Mouse (Mus musculus) heart, embryonic 12.5 days (tissue): Measurements from ENCODE around the gene Gm20388. TPM values are rescaled to one million over a fixed set of nuclear protein-coding genes. Genes with fewer than 3 reads are reported as not detected.

Experiments
- ATAC-seq: fragments of 200-750 bp; cut with Nextera tagmentation; 2 replicates; pipeline ENCODE4 v1.8.0; 2017; ENCODE audit warnings: moderate TSS enrichment, moderate library complexity; ENCODE audit not compliant: insufficient number of reproducible peaks, low FRiP score
- H3K27ac ChIP-seq: fragments of 300-500 bp; sonication (generic); 2 replicates; pipeline ENCODE4 v1.5.1; 2016; ENCODE audit warnings: mild to moderate bottlenecking, moderate library complexity; ENCODE audit not compliant: poor library complexity, severe bottlenecking
- H3K27me3 ChIP-seq: fragments of 300-500 bp; sonication (generic); replicated peaks from 2 replicates; pipeline ENCODE4 v1.6.1; 2016; ENCODE audit warnings: mild to moderate bottlenecking, moderate library complexity
- H3K36me3 ChIP-seq: fragments of 300-500 bp; sonication (generic); 2 replicates; pipeline ENCODE4 v1.6.1; 2016; ENCODE audit warnings: mild to moderate bottlenecking, moderate library complexity
- H3K4me1 ChIP-seq: fragments of 300-500 bp; sonication (generic); replicated peaks from 2 replicates; pipeline ENCODE4 v1.6.1; 2016; ENCODE audit warnings: mild to moderate bottlenecking
- H3K4me2 ChIP-seq: fragments of 300-500 bp; sonication (generic); 2 replicates; pipeline ENCODE4 v1.6.1; 2016; ENCODE audit warnings: mild to moderate bottlenecking, moderate library complexity
- H3K4me3 ChIP-seq: fragments of 300-500 bp; sonication (generic); 2 replicates; pipeline ENCODE4 v1.5.1; 2016; ENCODE audit warnings: mild to moderate bottlenecking
- H3K9ac ChIP-seq: fragments of 300-500 bp; sonication (generic); 2 replicates; pipeline ENCODE4 v1.6.1; 2016; ENCODE audit warnings: mild to moderate bottlenecking, moderate library complexity
- H3K9me3 ChIP-seq: fragments of 300-500 bp; sonication (generic); replicated peaks from 2 replicates; pipeline ENCODE4 v1.6.1; 2016; ENCODE audit warnings: mild to moderate bottlenecking, moderate library complexity
- WGBS: fragments of 180-500 bp; shearing (Covaris S2); methylation state at CpG from one replicate; pipeline ENCODE4 v1.1.7; 2016; 5-methylcytosine and 5-hydroxymethylcytosine counted together
- polyA plus RNA-seq: library from polyadenylated mRNA; unstranded; fragments of >200 nt; fragmentation: Nextera tagmentation; extraction: Ambion mirVana; gene quantifications from 2 replicates; pipeline ENCODE4 v1.2.1, GENCODE M21; 2016

The Gm20388 gene
- polyA plus RNA-seq, 1 experiment from 2014 or later, result not detected

DNA sequence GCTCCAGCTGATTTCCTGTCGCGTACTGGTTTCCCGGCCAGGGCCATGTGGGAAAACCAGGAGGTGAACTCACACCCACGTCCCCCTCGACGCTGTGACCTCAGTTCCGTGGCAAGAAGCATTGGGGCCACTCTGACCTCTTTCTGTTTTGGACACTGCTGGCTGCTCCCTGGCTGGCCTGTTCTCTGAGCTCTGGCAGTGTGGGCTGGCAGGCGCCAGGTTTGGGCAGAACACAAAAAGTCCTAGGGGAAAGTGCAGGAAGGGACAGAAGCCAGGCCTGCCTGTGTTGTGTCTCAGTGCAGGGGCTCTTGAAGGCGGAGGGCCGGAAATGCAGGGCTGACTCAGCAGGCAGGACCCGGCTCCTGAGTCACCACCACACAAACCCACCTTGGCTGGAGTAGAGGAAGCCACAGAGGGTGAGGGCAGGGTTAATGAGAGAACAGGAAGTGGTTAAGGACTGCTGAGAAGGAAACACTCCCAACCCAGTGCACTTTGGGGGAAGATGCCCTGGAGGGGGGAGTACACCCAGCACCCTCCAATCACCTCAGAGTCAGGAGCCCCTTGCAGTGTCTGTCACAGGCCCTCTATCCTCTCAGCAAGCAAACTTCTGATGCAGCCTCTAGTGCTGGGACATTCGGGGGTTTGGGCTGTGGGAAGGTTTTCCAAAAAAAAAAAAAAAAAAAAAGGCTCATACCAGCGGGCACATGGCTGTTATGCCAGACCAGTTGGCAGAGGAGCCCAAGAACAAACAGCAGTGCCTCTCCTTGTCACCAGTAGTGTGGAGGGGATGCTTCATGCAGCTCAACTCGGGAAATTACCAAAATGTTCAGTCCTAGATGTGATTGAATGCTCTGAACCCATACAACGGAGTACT, 1277.1 kb downstream of the Gm20388 start:
- ATAC-seq, result peak; percentile 62; the same call in 1 of the 2 replicates
- Histone ChIP-seq H3K4me1 (peaks cover 24% of the 10 kb centered on the region), H3K27ac (peak overlapping the region; percentile 50), H3K27me3 (peaks cover 3% of the 10 kb centered on the region; the same call in 1 of the 2 replicates), H3K9me3 (peaks cover 5% of the 10 kb centered on the region; the same call in 1 of the 2 replicates), H3K4me3 (no peak overlapping the region), H3K4me2 (no peak overlapping the region), H3K9ac (no peak overlapping the region; the same call in 1 of the 2 replicates), H3K36me3 (no peaks in the 10 kb centered on the region)
- WGBS, result 56% methylated on average over 15 of the region's 15 CpGs

DNA sequence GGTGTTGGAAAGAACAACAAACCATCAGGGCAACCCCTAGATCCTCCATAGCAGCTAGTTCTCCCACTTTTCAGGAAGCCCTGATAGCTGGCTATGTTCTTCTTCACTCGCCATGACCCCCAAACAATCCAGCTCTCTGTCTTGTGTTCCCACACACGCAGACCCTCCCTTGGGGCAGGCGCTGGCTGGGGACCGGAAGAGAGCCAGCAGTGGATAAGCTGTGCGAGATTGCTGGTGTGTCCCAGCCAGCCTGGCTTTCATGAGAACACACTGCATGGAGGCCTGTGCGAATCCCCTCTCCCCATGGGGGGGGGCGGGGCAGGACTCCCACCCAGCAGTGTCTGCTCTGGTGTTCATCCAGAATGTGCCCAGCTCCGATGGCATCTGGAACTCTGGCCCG, 1278.4 kb downstream of the Gm20388 start:
- no peak overlapping the region for H3K4me3 ChIP-seq
- peak overlapping the region; percentile 28; the same call in 1 of the 2 replicates for H3K4me2 ChIP-seq
- peaks cover 10% of the 10 kb centered on the region; the same call in 1 of the 2 replicates for H3K27me3 ChIP-seq
- 0 out of 2 replicates have a peak overlapping the region, but pooled peaks have one; percentile 5 for H3K27ac ChIP-seq
- H3K4me1 ChIP-seq, result peaks cover 24% of the 10 kb centered on the region
- peak; percentile 44; the same call in 1 of the 2 replicates for ATAC-seq
- H3K9ac ChIP-seq, result no peak overlapping the region
- 34% methylated on average over 9 of the region's 9 CpGs for WGBS
- H3K9me3 ChIP-seq, result peaks cover 5% of the 10 kb centered on the region; the same call in 1 of the 2 replicates
- no peaks in the 10 kb centered on the region for H3K36me3 ChIP-seq

DNA sequence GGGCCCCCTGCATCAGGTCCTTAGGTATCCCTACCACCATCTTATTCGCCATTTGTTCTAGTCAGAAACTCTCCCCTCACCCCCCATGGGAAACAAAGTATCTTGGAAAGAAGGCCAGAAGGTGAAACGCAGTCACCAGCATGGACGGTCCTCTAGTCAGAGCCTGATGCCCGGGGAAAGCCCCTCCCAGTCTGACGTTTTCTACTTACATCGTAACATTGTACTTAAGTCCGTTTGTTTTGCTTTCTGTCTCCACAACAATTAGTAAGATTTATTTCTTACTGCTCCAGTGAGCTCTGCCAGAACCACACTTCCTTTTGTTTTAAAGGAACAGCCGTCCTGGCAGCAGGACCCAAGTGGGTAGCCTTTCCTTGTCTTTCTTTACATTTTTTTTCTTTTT, 1281.8 kb downstream of the Gm20388 start:
- peaks cover 10% of the 10 kb centered on the region; the same call in 1 of the 2 replicates for H3K27me3 ChIP-seq
- H3K4me1 ChIP-seq, result peaks cover 18% of the 10 kb centered on the region
- no peak for ATAC-seq
- no peaks in the 10 kb centered on the region for H3K36me3 ChIP-seq
- H3K4me2 ChIP-seq, result no peak overlapping the region
- 63% methylated on average over 8 of the region's 8 CpGs for WGBS
- H3K4me3 ChIP-seq, result no peak overlapping the region
- no peak overlapping the region for H3K9ac ChIP-seq
- H3K9me3 ChIP-seq, result no peaks in the 10 kb centered on the region
- H3K27ac ChIP-seq, result no peak overlapping the region

DNA sequence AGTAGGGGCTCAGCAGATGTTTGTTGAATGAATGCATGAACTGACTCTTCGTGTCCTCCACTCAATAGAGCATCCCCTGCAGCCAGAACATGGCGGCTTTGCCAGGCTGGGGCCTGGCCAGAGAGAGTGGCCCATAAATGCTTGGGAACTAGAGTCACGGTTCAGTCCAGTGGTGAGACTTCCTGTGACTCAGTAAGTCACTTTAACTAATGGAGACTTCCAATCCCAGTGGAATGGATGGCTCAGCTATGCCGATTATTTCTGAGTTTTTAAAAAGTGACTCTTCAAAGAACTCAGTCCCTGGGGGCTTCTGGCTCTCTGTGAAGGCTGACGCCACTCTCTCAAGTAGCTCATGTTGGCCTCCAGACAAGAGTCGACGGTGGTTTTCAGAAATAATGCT, 1285.3 kb downstream of the Gm20388 start:
- Histone ChIP-seq H3K9ac (no peak overlapping the region), H3K27me3 (peaks cover 7% of the 10 kb centered on the region; the same call in 1 of the 2 replicates), H3K27ac (no peak overlapping the region), H3K4me2 (no peak overlapping the region), H3K4me1 (peaks cover 24% of the 10 kb centered on the region), H3K9me3 (no peaks in the 10 kb centered on the region), H3K36me3 (no peaks in the 10 kb centered on the region), H3K4me3 (no peak overlapping the region)
- no peak for ATAC-seq
- 73% methylated on average over 7 of the region's 7 CpGs for WGBS

DNA sequence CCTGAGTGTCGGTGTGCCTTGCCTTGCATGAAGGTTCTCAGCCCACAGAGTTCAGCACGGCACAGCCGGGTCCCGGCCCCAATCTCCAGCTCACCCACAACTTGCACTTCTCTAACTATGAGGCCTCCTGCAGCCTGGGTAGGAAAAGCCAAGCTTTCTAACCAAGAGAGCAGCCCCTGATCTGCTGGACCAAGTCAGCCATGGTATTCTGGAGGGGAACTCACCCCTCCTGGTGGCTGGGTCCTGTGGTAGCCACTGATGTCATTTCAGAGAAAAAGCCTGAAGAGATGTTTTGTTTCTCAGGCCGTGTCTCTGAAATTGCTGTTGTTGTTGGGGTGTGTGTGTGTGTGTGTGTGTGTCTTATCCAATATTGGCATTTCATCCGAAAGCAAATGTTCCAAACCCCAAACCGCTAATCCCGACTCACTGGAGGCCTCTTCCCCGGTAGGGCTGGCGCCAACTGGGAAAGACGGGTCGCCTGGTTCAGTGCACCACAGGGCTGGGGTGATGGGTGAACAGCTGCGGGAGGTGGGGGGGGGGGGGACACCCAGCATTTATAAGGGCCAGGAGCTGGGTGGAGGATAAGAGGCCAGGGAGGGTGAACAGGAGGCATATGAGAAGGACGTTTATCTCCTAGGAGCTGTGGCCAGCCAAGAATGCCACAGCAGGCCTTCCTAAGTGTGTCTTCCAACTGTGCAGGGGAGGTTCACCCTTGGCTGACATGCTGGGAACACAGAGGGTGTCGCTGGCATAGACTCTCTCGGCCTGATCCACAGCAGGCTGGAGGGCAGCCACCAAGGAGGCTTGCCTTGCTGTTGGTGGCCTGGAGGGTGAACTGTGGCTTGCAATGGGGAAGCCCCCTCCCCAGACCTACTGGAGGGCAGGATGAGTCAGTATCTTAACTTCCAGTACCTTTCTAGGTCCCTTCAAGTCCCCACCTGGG, 1286.4 kb downstream of the Gm20388 start:
- Histone ChIP-seq H3K4me2 (no peak overlapping the region), H3K27me3 (peaks cover 7% of the 10 kb centered on the region; the same call in 1 of the 2 replicates), H3K36me3 (no peaks in the 10 kb centered on the region), H3K9me3 (no peaks in the 10 kb centered on the region), H3K9ac (no peak overlapping the region), H3K4me3 (no peak overlapping the region), H3K27ac (no peak overlapping the region), H3K4me1 (peaks cover 32% of the 10 kb centered on the region)
- WGBS, result 81% methylated on average over 16 of the region's 16 CpGs
- no peak for ATAC-seq

DNA sequence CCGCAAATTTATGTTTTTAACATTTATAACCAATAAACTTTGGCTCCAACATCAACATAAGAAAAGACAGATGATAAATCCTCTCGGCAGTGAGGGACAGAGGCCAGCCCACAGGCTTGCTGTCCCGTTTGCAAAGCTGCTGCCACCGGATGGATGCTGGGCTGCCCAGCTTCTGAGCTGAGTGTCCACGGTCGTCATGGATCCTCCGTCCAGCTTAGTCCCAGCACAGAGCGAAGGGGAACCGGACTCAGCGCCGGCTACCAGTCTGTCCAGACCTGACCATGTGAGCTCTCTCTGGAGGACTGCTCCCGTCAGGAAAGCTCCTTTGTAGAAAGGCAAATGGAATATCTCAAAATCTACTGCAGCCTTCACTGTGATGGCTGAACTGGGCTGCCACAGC, 1289.4 kb downstream of the Gm20388 start:
- 39% methylated on average over 12 of the region's 12 CpGs for WGBS
- ATAC-seq, result no peak
- H3K27ac ChIP-seq, result peak overlapping the region; percentile 49; the same call in 1 of the 2 replicates
- no peaks in the 10 kb centered on the region for H3K9me3 ChIP-seq
- H3K27me3 ChIP-seq, result no peaks in the 10 kb centered on the region
- H3K9ac ChIP-seq, result no peak overlapping the region
- H3K4me2 ChIP-seq, result no peak overlapping the region
- no peaks in the 10 kb centered on the region for H3K36me3 ChIP-seq
- no peak overlapping the region for H3K4me3 ChIP-seq
- H3K4me1 ChIP-seq, result peaks cover 32% of the 10 kb centered on the region

DNA sequence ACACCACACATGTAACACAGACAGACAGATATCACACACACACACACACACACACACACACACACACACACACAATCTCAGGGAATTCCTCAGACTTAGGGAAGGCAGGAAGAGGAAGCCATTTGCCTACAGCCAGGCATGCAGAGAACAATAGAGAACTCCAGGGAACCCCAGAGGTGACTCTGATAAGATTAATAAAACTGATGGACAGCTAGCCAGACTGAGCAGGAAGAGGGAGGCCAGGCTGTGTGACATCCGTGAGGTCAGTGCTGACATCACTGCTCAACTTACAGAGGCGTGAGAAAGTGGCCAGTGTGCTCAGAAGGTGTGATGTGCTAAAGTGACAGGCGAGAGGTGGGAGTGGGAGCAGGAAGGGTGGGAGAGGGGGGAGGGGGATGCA, 1290.3 kb downstream of the Gm20388 start:
- Histone ChIP-seq H3K9me3 (no peaks in the 10 kb centered on the region), H3K4me2 (no peak overlapping the region), H3K36me3 (no peaks in the 10 kb centered on the region), H3K9ac (no peak overlapping the region), H3K4me3 (no peak overlapping the region), H3K27ac (no peak overlapping the region), H3K27me3 (no peaks in the 10 kb centered on the region), H3K4me1 (peaks cover 32% of the 10 kb centered on the region)
- ATAC-seq, result peak; percentile 84
- whole genome bisulfite sequencing, result 7% methylated on average over 3 of the region's 3 CpGs

DNA sequence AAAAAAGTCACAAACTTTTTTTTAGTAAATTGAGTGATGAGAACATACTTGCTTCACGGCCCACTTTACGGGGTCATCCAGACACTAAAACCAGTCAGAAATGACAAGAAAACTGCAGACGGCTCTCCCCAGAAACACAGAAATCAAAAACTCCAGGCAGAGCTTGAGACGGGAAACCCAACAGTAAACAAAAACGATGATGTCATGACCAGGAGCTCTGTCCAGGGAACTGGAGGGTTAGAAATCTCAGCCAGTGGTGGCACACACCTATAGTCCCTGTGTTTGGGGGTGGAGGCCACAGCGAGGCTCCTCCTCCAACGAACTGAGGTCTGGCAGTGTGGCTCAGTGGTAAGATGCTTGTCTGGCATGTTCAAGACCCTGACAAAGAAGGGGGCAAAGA, 1291.0 kb downstream of the Gm20388 start:
- ATAC-seq, result no peak
- Histone ChIP-seq H3K4me2 (no peak overlapping the region), H3K4me1 (peaks cover 32% of the 10 kb centered on the region), H3K9ac (no peak overlapping the region), H3K27ac (no peak overlapping the region), H3K36me3 (no peaks in the 10 kb centered on the region), H3K9me3 (no peaks in the 10 kb centered on the region), H3K4me3 (no peak overlapping the region), H3K27me3 (no peaks in the 10 kb centered on the region)
- WGBS, result 64% methylated on average over 7 of the region's 7 CpGs

DNA sequence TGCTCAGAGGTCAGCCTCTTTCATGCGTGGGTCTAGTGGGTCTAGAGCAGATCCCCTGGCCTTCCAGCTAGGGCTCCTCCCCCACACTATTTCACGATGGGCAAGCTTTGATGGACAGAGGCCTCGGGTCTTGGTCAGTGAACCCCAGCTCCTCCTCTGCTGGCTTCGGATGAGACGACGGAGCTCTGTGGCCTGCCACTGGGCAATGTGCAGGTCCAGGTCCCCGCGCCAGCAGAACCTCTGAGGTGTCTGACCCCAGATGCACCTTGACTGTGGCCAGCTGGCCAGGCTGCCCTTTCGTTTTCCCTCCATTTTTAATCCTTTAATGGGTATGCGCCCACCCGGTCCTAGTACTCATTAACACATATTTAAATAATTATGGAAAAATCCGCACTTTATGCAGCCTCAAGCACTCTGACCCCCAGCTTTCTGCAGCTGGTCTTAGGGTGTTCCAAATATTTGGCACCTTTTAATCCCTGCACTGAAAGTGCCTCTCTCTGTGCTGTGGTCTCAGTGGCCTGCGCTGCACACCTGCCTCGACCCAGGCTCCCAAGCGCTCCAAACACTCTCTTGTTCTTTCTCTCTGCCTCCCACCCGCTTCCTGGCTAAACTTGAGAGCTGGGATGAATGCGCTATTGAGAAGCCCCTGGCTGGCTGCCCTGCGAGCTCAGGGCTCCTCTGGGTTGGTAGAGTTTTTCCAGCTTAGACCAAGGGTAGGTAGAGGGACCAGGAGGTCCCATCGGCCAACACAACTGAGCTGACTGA, 1293.2 kb downstream of the Gm20388 start:
- WGBS, result 72% methylated on average over 19 of the region's 19 CpGs
- Histone ChIP-seq H3K36me3 (no peaks in the 10 kb centered on the region), H3K4me1 (peaks cover 27% of the 10 kb centered on the region), H3K27ac (no peak overlapping the region), H3K9ac (no peak overlapping the region), H3K27me3 (no peaks in the 10 kb centered on the region), H3K4me2 (no peak overlapping the region), H3K9me3 (no peaks in the 10 kb centered on the region), H3K4me3 (no peak overlapping the region)
- ATAC-seq, result no peak

DNA sequence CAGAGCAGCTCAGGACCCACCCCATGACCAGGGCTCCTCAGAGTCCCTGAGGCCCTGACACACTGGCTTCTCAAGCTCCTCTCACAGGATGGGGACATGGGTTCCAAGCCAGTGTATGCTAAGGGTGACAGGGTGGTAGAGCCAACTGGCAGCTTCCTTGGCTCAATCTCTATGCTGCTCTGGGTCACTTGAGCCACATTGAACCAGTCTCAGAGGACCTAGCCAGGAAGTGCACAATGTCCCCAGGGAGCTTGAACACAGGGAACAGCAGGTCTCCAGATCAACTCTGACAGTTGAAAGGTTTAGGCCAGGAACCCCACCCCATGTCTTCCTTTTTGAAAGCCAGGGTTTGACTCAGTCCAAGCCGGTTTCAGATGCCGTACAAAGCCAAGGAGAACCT, 1296.5 kb downstream of the Gm20388 start:
- WGBS, result 84% methylated on average over 2 of the region's 2 CpGs
- Histone ChIP-seq H3K4me3 (no peak overlapping the region), H3K4me1 (no peaks in the 10 kb centered on the region), H3K27me3 (no peaks in the 10 kb centered on the region; the same call in 1 of the 2 replicates), H3K36me3 (no peaks in the 10 kb centered on the region), H3K27ac (no peak overlapping the region), H3K4me2 (no peak overlapping the region), H3K9ac (no peak overlapping the region), H3K9me3 (no peaks in the 10 kb centered on the region)
- no peak for ATAC-seq
